Mouse (Mus musculus): ENCODE measurements around the gene Zmym4.
A peak's percentile ranks its signal among the peaks of the same experiment; 100 is the strongest.

Gene Zmym4

DNA sequence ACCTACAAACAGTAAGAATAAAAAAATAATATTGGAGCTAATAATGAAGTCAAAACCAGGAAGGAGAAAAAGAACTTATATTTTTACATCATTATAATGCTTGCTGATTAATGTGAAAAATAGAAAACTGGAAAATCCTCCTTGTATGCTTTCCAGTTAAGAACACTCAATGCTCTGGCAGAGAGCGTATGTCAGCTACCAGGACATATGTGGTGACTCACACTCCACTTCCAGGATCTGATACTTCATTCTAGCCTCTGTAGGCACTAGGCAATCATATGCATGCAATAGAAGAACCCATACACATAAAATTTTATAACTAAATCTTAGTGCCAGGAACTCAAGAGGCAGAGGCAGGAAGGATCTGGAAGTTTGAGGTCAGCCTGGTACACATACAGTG lies 40.2 kb downstream of the Zmym4 start:
- no peak for DNase-seq

DNA sequence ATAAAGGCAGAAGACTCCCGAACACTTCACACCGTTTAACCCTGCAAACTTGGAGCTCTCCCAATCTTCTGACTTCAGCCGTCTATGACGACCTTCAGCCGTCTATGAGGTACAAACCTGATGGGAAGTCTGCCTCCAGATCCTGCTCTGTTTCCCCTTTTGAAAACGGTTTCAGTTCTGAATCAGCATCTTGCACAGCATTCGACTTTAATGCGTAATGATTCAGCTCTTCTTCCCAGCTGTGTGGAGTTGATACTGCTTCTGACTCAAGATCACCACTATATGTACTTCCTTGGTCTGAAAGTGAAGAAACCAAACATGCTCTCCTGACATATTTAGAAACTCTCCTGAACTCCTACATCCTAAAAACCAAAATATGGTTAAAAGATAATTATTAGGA lies 78.1 kb downstream of the Zmym4 start:
- no peak for DNase-seq

DNA sequence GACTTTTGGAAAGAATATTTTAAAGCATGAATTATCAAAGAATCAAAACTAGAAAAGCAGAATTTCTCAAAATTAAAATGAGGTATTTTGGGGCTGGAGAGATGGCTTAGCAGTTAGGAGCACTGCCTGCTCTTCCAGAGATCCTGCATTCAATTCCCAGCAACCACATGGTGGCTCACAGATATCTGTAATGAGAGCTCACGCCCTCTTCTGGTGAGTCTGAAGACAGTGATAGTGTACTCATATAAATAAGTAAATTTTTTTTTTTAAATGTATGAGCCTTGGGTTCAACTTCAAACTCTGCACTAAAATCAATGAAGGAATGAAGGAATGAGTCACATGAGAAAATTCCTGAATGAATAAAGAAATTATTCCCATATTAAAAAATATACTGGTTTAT lies 82.0 kb downstream of the Zmym4 start:
- no peak for DNase-seq

DNA sequence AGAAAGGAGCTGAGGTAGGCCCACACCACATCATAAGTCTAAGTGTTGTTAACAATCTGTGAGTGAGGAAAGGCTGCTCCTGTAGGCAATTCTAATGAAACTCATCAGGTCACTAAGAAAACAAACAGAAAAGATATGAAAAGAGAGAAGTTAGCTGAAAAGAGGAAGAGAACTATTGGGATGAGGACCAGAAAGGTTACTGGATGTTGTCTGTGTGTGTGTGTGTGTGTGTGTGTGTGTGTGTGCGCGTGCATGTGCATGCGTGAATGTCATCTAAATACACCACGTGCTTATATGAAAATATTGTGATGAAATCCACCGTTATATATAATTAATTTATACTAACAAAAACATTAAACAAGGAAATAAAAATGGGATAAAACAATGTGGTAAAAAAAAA lies 84.3 kb downstream of the Zmym4 start:
- DNase-seq, result no peak

DNA sequence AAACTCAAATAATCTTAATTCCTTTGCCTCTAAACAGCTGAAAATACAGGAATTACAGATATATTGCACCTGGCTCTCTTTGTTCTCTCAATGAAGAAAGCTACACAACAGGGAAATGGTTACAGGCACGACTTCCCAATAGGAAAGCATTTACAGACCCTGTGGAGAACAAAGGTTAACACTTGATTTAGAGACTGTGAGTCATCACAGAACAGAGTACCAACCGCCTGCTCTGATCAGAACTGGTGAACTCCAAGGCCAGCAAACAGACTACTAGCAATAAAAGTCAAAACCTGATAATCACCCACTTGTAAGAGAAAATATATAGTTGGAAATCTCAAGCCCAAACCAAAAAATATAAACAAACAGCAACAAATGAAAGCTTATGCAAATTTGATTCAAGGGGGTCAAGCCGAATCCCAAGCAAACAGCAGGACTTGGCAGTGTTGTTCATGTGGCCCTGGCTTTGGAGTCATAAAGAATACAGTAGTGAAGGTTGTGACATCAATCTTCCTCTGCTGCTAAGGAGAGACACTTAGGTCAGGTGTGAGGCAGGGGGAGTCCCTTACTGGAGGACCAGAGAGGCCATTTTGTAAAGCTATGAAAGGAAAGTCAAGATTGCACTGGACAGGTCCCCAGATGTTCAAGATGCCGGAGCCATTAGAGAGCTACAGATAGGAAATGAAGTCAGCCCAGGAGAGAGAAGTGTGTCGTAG lies 88.2 kb downstream of the Zmym4 start:
- no peak for DNase-seq

DNA sequence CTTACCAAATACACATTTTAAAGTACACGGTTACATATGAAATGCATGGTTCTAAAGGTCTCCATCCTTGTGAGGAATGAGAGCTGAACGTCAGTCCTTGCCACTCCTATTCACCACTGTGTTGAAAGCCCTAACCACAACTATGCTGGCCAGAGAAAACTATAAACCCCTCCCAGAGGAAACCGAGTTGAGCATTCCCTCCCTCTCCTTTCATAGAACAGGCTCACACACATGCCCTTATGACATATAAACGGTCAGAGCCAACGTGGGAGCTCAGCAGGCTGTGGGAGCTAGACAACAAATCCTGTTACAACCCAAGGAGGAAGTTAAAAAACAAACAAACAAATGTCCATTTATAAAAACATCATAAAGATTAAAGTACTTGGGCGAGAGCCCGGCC lies 95.2 kb downstream of the Zmym4 start:
- DNase-seq, result no peak

DNA sequence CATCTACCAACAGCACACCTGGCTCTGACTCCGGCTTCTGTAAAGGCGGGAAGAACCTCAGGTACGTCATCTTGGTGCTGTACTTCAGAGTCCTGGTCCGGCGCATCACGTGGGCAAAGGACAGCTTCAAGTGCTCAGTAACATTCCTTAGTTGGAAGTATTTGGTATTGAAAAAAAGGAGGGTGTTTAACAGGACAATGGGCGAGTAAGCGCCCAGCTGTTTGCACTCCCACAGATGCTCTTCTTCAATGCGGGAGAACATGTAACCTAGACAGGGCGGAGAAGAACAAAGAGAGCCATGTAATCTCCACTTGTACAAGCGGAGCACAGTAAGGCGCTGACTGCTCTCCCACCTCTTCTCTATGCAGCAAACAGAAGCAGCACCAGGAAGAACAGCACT lies 99.2 kb downstream of the Zmym4 start:
- DNase-seq, result no peak

DNA sequence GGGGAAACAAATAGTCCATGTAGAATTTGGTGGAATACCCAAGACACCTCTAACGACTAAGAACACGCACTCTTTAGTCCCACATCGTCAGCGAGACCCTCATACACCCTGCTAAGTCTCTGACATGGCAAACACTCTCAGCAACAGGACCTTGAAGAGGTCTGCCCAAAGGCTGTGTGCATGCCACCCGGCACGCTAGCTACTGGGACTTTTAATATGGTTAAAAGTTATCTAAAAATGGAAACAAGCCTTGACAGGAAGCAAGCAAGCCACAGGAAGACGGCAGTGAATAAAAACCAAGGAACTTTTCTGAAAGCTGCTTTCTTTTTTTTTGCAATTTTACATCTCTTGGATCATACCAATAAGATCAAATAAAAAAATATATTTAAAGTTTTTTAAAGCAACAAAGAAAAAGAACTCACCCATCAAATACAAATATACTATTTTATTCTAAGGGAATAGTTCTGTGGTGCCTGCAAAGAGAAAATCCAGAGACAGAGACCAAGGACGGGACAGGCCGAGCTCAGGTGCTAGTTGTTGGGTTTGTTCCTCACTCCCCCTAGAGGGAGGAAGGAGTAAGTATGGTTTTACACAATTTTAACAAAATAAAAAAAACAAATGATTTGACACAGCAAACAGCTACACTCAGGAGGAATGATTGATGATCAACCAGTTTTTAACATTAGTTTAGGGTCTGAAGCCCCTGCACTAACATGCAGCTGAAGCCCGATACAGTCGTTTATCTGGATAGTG lies 106.2 kb downstream of the Zmym4 start:
- DNase-seq, result no peak

DNA sequence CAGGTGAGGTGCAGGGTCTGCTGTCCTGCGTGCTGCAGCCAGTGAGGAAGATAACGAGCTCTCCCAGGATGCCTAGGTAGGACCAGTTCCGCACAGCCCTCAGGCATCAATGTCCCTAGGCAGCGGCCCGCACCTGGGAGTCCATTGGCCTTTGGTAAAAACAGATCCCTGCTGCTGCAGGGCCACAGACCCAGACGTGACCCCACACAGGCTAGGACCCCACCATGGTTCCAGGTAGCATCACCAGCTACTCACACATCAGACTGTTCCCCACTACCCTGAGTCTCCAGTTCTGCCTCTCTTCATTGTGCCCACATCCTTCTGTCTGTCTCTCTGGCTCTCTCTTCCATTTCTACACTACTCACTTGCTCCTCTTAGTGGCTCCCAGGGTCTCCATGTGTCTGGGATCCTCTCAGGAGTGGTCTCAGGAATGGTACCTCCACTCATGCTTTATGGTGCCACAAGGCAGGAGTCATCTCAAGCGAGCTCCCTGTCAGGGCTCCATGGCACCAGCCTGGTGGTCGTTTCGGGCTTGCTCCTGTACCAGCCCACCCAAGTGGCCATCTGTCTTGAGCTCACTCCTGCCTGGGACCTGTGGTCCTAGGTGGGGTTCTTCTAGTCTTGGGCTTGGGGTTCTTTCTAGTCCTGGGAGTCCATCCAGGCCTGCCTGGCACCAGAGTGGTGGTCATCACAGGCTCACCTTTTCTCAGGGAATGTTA lies 107.5 kb downstream of the Zmym4 start:
- DNase-seq, result no peak

DNA sequence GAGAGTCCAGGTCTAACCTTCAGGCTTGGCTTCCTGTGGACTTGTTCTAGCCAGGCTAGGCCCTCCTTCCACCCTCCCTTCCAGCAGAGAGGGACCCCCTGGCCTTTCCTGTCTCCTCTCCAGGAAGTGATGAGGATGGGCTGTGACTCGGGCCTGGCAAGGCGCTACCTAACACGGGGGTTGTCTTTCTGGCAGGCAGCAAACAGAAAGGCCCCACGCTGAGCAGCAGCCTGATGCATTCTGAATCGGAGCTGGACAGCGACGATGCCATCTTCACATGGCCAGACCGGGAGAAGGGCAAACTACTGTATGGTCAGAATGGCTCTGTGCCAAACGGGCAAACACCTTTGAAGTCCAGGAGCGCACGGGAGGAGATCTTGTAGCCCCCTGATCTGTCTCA lies 115.0 kb downstream of the Zmym4 start:
- DNase-seq, result no peak

DNA sequence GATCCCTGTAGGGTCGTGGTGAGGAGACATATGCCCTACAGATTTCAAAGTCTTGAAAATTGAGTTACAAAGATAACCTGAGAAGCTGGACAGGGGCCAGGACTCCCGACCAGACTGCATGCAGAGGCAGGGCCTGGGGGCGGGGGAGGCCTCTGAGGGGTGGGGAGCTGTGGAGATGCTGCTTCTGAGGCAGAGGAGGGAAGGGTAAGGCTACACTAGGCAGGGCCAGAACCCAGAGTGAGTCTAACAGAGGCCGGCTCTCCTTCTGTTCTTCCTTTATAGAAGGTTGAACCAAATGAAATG lies 117.2 kb downstream of the Zmym4 start:
- DNase-seq, result no peak

DNA sequence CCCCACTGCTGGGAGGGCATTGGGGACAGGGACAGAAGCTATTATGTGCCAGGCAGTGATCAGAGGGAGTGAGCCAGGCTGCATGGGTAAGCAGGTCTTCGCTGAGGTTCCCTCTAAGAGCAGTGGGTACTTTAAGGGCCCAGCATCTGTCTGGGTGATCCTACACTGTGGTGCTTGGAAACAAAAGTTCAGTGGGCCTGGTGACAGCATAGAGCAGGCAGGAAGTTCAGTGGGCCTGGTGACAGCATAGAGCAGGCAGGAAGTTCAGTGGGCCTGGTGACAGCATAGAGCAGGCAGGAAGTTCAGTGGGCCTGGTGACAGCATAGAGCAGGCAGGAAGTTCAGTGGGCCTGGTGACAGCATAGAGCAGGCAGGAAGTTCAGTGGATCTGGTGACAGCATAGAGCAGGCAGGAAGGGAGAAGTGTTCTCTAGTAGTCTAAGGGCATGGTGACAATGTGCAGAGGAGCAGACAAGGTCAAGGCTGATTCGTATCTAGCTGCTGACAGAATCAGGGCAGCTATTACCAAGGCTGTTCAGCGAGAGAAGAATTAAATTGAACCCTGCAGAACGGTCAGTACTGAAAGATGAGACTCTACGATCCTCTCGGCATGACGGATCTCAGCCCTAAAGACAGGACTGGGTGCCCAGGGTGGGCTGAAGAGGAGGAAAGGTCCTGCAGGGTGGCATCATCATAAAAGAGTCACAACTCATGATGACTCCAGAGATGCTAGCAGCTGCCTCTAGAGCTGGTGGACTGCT lies 117.7 kb downstream of the Zmym4 start:
- DNase-seq, result no peak

DNA sequence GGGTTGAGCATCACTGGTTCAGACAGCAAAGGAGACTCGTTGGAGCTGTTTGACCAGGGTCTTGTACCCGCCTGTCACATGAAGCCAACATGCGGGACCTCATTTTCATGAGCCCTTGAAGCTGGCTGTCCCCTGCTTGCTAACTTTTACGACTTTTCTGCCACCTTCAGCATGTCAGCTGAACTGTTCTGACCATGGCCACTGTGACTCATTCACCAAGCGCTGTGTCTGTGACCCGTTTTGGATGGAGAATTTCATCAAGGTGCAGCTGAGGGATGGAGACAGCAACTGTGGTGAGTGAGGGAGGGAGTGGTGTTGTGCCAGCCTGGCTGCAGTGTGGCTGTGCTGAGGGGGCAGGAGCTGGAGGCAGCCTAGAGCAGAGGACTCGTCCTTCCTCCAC lies 121.0 kb downstream of the Zmym4 start:
- DNase-seq, result no peak

DNA sequence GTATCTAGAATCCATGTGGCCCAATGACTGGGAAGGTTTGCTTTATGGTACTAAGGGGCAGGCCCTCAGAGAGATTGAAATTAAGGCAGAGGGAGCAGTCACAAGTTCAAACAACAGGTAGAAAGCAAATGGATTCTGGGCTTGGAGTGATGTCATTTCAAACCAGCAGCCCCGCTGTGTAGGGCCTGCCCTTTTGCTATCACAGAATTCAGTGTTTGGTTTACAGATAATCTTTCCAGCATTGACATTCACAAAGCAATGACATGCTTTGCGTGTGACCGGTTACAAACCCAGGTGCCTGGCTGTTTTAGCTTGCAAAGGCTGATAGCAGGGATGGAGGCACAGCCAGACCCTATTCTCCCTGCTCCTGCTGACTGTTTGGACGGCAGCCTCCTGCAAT lies 122.3 kb downstream of the Zmym4 start:
- DNase-seq, result no peak

DNA sequence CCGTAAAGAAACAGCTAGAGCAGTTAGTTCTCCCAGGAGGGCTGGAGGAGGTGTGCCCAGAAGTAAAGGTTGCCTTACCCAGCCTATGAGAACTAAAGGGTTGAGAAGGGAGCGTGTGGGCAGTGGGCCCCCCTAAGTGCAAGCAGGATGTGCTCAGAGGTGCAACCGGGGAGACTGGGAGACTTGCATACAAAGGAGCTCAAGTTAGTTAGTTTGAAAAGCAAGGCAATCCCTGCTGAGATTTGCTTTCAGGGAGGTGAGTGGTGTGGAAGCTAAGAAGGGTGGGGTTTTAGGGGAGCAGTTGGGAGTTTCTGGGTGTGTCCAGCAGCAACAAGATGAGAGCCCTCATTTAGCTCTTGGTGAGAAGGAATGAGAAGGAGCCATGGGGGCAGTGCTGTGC lies 125.0 kb downstream of the Zmym4 start:
- no peak for DNase-seq

DNA sequence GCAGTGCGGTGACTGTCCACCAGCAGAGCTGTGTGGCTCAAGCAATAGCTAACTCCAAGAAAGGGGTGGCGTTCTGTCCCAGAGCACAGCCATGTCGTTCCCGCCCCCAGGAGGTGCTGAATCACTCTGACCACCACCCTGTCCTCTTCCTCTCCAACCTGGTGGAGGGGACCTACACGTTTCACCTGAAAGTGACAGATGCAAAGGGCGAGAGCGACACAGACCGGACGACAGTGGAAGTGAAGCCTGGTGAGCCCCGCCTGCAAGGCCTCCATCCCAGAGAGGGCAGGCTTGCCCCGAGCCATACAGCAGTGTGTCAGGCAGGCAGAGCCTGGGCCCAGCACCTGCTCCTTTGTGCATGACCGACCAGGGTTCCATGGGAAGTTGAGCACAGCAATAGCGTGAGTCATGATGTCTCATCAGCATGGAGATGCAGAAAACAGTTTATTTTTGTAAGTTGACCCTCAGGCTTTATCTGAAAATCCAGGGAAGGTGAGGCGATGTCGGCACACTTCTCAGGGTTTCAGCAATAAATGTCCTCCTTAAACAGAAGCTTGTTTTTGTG lies 126.9 kb downstream of the Zmym4 start:
- no peak for DNase-seq

DNA sequence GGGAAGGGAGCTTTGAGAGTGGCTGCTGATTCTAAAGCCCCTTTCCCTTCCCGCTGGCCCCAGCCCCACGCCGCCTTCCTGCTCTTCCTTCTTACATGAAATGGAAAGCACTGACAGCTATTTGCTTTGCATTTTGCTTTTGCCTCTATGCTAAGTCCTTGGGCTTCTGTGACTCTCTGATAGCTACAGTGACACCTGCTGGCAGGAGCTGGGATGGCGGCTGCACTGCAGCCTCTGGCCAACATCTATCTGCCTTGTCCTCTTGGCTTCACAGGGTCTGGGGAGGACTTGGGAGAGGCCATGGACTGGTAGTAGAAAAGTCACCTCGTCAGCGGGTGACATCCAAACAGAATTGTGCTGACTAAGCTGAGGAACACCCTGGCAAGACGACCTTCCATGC lies 128.1 kb downstream of the Zmym4 start:
- DNase-seq, result peak; percentile 86

DNA sequence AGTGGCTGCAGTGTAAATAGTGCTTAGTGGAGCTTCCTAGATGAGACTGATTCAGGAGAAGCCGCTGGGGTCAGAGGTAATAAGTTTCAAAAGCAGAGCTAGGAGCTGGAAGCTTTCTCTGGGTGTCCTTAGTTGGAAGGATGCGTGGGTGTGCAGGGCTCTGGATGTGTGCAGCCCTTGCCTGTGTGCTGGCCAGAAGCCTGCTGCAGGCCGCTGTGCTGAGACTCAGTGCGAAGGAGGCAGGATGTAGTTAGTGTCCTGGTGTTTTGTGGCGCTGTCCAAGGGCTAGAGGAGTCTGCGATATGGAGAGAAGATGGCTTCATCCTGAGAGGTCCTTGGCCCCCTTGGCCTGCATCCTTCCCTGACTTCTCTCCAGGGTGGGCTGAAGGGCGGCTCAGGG lies 129.1 kb downstream of the Zmym4 start:
- no peak for DNase-seq

DNA sequence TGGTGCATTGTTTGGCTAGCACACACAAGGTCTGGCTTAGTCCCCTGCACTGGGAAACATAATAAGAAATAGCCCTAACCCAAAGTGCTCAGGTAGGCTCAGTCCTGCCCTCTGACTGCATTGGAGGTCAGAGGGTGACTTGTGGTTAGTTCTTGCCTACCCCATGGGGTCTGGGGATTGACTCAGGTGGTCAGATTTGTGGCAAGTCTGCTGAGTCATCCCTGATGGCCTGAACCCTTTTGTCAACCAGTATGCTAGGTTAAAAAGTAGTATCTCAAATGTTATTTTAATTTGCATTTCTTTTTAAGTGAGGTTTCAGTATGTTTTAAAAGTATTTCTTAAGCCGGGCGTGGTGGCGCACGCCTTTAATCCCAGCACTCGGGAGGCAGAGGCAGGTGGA lies 136.8 kb downstream of the Zmym4 start:
- DNase-seq, result no peak

DNA sequence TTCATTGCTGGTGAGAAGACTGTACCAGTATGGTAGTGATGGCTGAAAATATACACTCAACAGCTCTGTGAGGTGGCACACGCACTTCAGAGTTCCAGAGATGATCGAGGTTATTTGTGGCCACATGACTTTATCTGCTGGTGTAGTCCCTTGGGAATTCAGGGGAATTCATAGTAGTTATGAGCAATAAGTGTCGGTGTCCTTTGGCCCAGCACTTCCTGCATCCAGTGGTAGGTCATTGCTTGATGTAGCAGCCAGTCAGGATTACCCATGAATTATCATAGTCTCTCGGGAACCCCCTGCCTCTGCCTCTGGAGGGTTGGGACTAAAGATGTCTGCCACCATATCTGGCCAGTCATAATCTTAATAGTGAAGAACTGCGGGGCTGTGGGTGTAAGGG lies 144.0 kb downstream of the Zmym4 start:
- no peak for DNase-seq

DNA sequence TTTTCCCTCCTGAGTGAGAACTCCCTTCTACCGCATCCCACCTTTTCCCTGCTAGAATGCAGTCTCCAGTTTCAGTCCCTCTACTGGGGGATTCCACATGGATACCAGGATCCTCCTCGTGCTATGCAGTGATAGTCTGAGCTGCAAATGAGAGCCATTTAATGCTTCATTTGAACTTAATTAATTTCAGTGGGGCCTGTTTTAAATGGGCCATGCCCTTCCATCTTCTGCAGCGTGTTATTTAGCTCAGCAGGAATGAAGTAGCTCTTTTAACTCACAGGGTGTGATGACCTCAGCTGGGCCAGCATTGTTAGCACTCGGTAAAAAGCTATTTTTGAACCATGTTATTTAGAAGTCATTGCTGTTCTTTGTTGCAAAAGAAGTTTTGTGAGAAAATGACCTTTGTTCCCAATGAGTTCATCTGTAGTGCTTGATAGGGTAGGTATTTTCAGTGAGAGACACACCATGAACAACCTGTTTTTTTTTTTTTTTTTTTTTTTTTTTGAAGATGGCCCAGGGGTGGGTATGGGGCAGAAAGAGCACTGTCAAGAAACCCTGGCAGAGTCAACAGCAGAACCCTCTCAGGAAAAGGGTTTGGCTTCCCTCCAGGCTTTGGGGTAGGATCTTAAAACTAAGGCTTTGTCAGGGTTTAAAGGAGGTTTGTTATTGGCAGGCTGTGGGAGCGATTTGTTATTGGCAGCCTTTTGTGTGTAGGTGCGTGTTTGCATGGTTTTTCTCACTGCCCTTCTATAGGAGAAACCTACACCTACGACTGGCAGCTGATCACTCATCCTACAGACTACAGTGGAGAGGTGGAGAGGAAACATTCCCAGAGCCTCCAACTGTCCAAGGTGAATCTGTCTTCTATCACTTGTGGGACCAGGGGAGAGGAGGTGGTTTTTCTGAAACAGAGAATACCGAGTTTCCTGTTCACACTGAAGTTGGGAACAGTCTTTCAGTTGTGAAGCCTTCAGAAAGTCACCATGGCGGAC lies 144.7 kb downstream of the Zmym4 start:
- no peak for DNase-seq

DNA sequence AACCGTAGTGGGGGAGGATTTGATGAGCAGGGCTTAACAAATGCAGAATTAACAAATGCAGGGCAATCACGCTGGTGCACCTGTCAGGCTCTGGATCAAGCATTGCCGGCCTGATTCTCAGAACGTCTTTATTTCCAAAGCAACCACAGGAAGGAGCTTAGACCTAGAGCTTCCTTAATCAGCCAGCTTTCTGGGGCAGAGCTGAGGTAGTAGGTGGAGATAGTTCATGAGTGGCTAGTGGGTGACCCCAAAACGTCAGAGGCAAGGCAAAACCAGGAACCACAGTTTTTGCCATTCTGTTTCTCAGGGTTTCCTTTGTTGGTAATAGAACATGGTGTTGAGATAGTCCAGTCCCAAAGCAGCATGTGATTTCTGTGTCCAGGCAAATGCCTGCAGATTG lies 153.1 kb downstream of the Zmym4 start:
- no peak for DNase-seq
